Mouse (Mus musculus) lung, postnatal 0 days (tissue): ENCODE measurements around the gene Sbno2.

ENCODE experiments used
- CTCF ChIP-seq: IDR thresholded peaks from 2 replicates; pipeline ENCODE4 v1.5.1; 2016; ENCODE audit warnings: antibody characterized with exemption, mild to moderate bottlenecking
- EP300 ChIP-seq: IDR thresholded peaks from 2 replicates; pipeline ENCODE4 v1.6.1; 2016; ENCODE audit warnings: antibody characterized with exemption, mild to moderate bottlenecking, control low read depth

- TF ChIP-seq CTCF (no peak), EP300 (no peak)
Observed at GRCm38 (mm10) chr10:80120146-80120545, 14.8 kb upstream of the Sbno2 start.
